Mouse (Mus musculus) bone marrow, adult 2 months (tissue): Measurements from ENCODE around the gene Pex11g. TPM values are rescaled to one million over a fixed set of nuclear protein-coding genes. Genes with fewer than 3 reads are reported as not detected.
A peak's percentile ranks its signal among the peaks of the same experiment; 100 is the strongest.

Source experiments
- H3K27ac ChIP-seq: fragments of 200-500 bp; 2 replicates; pipeline ENCODE4 v1.5.1; 2012; ENCODE audit warnings: low read depth, mild to moderate bottlenecking, control low read depth, inconsistent platforms, low read length; ENCODE audit not compliant: control insufficient read depth, poor library complexity, insufficient read depth
- H3K4me1 ChIP-seq: fragments of 200-500 bp; 2 replicates; pipeline ENCODE4 v1.6.1; 2011; ENCODE audit warnings: low read length; ENCODE audit not compliant: control insufficient read depth, insufficient read depth
- H3K4me3 ChIP-seq: fragments of 200-500 bp; replicated peaks from 2 replicates; pipeline ENCODE3; 2011; ENCODE audit warnings: mild to moderate bottlenecking, low read depth, low read length, control low read depth; ENCODE audit not compliant: control insufficient read depth
- CTCF ChIP-seq: fragments of 200-500 bp; IDR thresholded peaks from 2 replicates; pipeline ENCODE4 v1.5.1; 2011; ENCODE audit warnings: low read length, control low read depth; ENCODE audit not compliant: control insufficient read depth, insufficient read depth
- POLR2A ChIP-seq: fragments of 200-500 bp; IDR thresholded peaks from 2 replicates; pipeline ENCODE4 v1.6.1; 2011; ENCODE audit warnings: low read depth, mild to moderate bottlenecking, control low read depth, low read length, borderline replicate concordance; ENCODE audit not compliant: control insufficient read depth
- WGBS: fragments of 180-500 bp; shearing (Covaris S2); methylation state at CpG from one replicate; pipeline ENCODE4 v1.1.7; 2018; 5-methylcytosine and 5-hydroxymethylcytosine counted together
- polyA plus RNA-seq: library from polyadenylated mRNA; stranded (reverse); fragments of >200 nt; gene quantifications from 2 replicates; pipeline ENCODE4 v1.2.4, GENCODE M21; 2011; ENCODE audit warnings: low replicate concordance; ENCODE audit not compliant: missing spikeins, insufficient read depth, insufficient read length

Pex11g gene
- polyA plus RNA-seq, 1 experiment = 2.6 TPM

DNA sequence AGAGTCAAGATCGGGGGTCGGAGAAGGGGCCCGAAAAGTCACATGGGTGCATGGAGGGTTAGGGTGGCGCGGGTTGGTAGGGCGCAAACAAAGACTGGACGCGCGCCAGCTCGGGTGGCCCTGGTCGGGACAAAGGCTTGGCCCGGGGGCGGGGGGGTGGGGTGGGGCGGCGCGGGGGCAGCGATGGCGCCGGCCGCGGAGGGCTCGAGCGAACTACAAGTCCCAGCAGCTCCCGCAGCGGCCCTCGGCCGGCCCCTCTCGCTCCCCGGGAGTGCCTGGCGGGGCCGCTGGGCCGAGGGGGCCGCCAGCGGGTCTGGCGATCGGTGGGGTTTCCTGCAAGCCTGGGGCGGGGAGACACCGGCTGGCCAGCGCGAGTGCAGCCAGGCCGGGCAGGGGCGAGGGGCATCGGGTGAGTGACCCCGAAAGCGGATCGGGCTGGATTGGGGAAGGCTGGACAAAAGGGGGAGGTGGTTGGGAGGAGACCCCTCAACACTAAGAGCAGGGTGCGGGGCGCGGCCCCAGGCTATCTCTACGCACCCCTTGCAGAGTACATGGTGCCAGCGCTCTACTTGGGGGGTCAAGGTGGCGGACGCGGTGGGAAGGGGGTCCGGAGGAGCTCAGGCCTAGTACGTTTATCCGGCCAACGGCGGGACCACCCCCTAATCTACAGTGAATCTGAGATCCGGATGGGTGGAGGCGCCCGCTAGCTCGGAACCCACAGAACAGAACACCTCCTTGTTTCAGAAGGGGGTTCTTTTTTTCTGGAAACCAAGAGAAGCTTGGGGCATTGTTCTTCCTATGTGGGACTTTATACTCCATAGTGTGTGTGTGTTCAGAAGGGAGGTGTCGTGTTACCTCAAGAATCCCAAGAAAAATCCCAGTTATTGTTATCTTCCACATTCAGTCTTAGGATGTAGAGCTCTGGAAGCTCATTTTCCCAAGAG lies 25.7 kb upstream of the Pex11g start, which contains the start of gene Zfp358:
Gene Zfp358 (plus strand): TSS at position 238 of the 944 bp plus-strand sequence.
- Histone ChIP-seq H3K4me1 (no peaks in the 10 kb centered on the region; the same call in 1 of the 2 replicates), H3K4me3 (peak within 1 kb of the TSS; percentile 91), H3K27ac (no peak within 1 kb of the TSS; the same call in 1 of the 2 replicates)
- TF ChIP-seq POLR2A (peak; percentile 20; the same call in 1 of the 2 replicates), CTCF (no peak)
- WGBS = 1% methylated on average over 64 of the region's 64 CpGs

DNA sequence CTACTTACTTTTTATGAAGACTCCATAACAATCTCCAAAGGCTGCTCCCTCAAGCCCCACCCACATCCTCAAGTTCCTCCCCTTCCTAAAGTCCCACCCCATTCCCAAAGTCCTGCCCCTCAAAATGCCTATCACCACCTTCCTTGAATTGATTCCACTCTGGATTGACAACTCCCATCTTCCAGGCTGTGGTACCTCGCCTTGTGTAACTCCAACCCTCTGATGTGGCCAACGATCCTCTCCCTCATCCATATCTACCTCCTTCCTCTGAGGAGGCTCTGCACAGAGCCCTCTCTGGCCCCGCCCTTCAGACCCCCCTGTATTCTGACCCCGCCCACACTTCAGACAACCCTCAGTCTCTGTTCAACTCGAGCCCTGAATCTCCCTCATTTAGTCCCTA lies 17.7 kb upstream of the Pex11g start:
- no peak overlapping the region for H3K4me3 ChIP-seq
- H3K27ac ChIP-seq = no peak overlapping the region
- H3K4me1 ChIP-seq = peaks cover 2% of the 10 kb centered on the region
- TF ChIP-seq POLR2A = no peak
- no peak for TF ChIP-seq CTCF
- WGBS = 39% methylated on average over 5 of the region's 5 CpGs

DNA sequence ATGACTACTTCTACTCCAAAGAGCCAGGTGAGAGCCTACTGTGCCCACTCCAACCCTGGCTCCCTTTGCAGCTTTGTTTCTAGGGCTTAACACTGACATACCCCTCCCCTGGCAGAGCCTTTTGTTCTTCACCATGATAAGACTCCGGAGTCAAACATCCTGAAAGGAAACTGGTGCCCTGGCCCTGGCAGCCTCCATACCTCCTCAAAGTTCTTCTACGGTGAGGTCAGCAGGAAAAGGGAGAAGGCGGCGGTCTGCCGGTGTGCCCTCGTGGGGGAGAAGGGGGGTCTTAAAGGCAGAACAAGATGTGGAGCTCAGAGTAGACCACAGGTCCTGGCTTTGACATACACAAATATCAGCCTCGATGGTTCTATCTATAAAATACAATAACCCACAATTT lies 16.1 kb upstream of the Pex11g start:
- H3K4me3 ChIP-seq = no peak overlapping the region
- TF ChIP-seq CTCF (no peak), POLR2A (no peak)
- H3K4me1 ChIP-seq = peaks cover 2% of the 10 kb centered on the region
- WGBS = 15% methylated on average over 7 of the region's 7 CpGs
- H3K27ac ChIP-seq = no peak overlapping the region

DNA sequence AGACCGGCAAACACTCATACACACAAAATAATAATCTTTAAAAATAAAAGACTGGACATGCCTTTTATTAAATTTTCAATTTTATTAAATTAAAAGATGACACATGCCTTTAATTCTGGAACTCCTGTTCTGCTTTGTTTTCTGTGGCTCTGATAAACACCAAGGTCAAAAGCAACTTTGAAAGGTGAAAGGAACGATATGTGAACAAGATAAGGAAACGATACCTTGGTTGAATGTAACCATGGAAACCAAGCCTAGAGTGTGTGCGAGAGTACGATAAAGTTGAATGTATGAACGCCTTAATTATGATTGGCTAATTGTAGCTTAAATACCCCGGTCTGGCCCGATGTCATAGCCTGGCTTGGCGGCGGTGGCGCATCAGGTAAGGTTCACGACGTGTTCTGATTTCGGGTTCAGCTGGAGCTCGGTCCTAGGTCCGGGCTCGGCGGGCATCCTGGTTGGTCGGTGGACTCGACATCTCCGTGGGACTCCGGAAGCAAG lies 14.8 kb upstream of the Pex11g start:
- peaks cover 2% of the 10 kb centered on the region for H3K4me1 ChIP-seq
- WGBS = 85% methylated on average over 22 of the region's 22 CpGs
- TF ChIP-seq POLR2A (no peak), CTCF (no peak)
- no peak overlapping the region for H3K4me3 ChIP-seq
- no peak overlapping the region for H3K27ac ChIP-seq

DNA sequence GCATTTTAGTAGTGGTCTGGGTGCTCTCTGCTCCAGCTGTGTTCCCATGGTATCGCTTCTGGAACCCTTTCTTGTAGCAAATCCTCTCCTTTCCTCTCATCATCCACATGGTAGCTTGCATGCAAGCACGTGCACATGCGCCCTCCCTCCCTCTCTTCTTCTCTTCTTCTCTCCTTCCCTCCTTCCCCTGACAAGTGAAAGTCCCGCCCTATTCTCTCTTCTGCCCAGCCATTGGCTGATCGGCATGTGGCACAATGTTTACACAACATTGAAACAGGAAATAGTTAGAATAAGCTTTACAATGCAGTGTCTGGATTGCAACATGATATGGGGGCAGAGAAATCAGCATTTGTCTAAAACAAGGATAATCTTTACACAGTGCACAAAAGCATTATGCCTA lies 14.1 kb upstream of the Pex11g start:
- no peak overlapping the region for H3K27ac ChIP-seq
- TF ChIP-seq POLR2A = no peak
- H3K4me1 ChIP-seq = peaks cover 2% of the 10 kb centered on the region
- WGBS = 40% methylated on average over 5 of the region's 5 CpGs
- peak overlapping the region; percentile 50 for H3K4me3 ChIP-seq

DNA sequence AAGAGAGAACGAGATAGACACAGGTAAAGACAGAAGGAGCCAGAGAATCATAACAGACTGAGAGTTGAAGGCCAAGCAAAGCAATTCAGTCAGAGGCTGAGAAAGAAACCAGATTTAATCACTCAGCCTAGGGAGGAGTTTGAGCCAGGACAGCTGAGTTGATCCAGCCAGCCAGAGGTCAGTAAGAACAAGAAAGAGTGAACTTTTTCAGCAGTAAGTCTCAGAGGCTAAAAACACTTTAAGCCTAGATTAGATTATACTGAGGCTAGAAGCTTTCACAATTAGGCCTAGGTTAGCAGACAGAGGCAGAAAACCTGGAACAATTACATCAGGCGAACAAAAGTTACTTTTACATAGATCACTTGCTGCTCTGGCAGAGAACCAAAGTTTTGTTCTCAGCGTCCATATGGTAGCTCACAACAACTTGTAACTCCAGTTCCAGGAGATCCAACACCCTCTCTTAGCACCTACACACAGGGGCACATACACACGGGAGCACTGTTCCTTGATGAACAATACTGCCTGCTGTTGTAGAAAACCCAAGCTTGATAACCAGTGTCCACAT lies 12.8 kb upstream of the Pex11g start:
- Histone ChIP-seq H3K4me3 (no peak overlapping the region), H3K4me1 (peaks cover 2% of the 10 kb centered on the region; the same call in 1 of the 2 replicates), H3K27ac (no peak overlapping the region)
- TF ChIP-seq CTCF (no peak), POLR2A (no peak)
- 74% methylated on average over 4 of the region's 4 CpGs for WGBS

DNA sequence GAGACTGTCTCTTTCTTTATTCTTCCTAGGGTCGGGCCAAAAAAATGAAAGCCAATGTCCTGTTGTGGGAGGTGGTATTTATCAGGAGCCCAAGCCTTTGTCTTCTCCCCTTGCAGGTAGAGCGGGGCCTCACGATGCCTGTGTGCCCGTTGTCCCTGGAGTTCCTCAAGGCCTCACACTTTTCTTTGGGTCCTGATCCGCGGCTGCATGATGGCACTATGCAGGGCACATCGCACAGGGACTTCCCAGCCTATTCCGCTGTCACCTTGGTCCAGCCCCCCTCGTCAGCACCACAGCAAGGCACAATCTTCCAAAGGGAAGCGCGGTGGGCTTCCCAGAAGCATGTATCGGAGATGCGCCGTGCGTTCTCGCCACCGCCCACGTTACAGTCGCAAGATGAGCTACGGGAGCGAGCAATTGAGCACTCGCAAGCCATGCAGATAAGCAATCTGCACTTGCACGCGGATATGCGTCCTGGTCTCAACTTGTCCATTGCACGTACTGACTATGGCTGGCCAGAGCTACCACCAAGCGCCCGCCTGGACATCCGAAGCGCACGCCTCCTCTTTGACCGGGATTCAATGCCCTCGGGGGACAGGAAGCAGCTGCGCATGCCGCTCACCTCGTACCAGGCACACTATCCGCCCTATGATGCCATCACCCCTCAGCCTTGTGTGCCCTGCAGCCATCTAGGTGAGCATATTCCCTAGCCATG lies 8.4 kb upstream of the Pex11g start:
- 34% methylated on average over 37 of the region's 37 CpGs for WGBS
- Histone ChIP-seq H3K4me3 (no peak overlapping the region), H3K27ac (no peak overlapping the region), H3K4me1 (no peaks in the 10 kb centered on the region; the same call in 1 of the 2 replicates)
- TF ChIP-seq CTCF (no peak), POLR2A (peak; percentile 21; the same call in 1 of the 2 replicates)

DNA sequence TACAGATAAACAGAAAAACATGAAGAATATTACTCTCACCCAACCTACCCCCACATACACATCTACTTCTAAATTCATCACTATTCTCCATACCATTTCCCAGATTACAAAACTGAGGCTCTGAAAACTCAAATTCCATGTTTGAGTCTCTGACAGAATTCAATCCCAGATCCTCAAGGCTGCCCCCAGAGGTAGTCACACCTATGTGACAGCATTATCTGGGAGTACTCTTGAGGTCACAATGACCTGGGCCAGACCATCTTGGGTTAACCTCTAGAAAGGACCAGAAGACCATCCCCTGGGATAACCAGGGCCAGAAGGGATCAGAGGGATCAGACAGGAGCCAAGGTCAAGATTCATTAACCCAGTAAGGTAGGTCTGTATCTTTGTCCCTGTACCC lies 3.1 kb upstream of the Pex11g start, which contains the start of gene Tex45:
Gene Tex45 (plus strand): TSS at position 301 of the 400 bp plus-strand sequence.
- H3K4me1 ChIP-seq = no peaks in the 10 kb centered on the region; the same call in 1 of the 2 replicates
- TF ChIP-seq POLR2A = no peak
- TF ChIP-seq CTCF = no peak
- no peak within 1 kb of the TSS for H3K27ac ChIP-seq
- H3K4me3 ChIP-seq = no peak within 1 kb of the TSS
